Mouse (Mus musculus) T-helper 1 cell (primary cell): Measurements from ENCODE around the gene Elovl6.

Experiments used
- in situ Hi-C: fragments of 300-600 bp; cut with MboI, MseI; formaldehyde crosslinking; loops from one replicate; pipeline ENCODE4 v1.15.1; 2025; ENCODE audit warnings: high pct_unique_total_duplicates

Elovl6 gene

GRCm38 (mm10) chr3:129605487-129605886, 73.3 kb downstream of the Elovl6 start:
- in situ Hi-C loops: no loop called here

GRCm38 (mm10) chr3:129605934-129606333, 73.8 kb downstream of the Elovl6 start:
- in situ Hi-C loops: no loop called here

GRCm38 (mm10) chr3:129611626-129612025, 79.5 kb downstream of the Elovl6 start:
- in situ Hi-C loops: no loop called here

DNA sequence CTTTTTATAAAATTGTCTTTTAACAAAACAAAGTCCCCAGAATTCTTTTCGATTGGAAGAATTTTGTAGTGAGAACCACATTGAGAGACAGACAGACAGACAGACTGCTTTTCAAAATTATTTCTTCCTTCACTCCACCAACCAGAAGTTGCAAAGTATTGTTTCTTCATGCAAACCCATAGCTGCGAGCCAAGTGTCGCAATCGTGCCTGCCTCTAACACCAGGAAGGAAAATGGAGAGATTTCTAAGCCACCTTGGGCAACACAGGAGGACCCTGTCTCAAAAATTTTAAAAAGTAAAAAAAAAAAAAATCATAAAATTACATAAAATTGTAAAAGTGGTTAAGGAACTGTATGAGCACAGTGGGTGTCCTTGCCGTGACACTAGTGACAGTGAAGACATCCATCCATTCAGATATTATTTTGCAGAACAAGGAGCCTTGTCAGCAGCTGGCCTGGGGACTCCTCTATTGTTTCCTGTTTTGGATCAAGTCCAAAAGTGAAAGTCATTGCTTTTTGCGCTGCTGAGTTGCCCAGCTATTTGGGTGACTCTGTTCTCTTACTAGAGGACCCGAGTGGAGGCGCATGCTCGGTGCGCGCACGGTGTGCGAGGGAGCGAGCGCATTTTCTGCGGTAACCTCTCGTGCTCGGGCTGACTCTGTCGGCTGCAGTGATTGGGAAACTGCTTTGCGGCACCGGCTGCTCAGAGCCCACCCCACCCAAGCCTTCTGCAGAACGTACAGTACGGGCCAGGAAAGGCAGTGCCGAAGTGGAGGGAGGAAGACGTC, 80.3 kb downstream of the Elovl6 start:
- in situ Hi-C loops: no loop called here

- in situ Hi-C loops: no loop called here
Measured at GRCm38 (mm10) chr3:129613756-129614155, 81.6 kb downstream of the Elovl6 start.

- in situ Hi-C loops: no loop called here
Measured at GRCm38 (mm10) chr3:129614216-129614615, 82.1 kb downstream of the Elovl6 start.

DNA sequence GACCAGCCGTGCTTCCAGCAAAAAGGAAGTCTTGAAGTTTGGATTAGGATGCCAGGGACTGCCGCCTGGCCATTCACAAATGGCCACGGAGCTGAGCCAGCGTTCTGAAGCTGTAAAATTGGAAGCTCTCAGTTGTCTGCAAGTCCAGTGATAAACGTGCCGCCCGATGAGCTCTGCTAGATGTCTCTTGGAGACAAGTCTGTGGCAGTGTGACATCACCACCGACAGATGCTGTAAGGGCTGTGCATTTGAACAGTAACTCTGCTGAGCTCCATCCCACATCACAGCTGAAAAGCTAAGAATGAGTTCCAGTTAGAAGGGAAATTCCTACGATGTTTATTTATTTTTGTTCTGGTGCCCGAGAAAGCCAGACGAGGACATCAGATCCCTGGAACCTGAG, 85.3 kb downstream of the Elovl6 start:
- in situ Hi-C loops: no loop called here

- in situ Hi-C loops: no loop called here
Measured at GRCm38 (mm10) chr3:129619194-129619775, 87.1 kb downstream of the Elovl6 start.

DNA sequence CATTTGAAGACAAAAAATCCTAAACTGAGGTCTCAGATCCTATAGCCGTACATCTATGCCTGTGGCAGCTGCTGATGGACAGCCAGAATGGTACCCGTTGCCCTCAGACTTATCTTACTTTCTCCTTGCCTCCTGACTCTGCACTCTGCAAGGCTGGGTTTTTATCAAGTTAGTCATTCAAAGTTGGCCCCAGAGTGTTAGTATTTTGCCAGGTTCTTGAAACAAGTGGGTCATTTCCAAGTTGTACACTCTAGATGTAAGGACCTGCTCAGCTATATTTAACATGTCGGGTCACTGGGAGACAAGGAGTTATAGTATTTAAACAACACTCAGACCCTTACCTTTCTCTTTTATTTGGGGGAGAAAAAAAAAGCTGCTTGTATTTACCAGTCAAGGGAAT, 88.6 kb downstream of the Elovl6 start:
- in situ Hi-C loops: no loop called here

- in situ Hi-C loops: no loop called here
Measured at GRCm38 (mm10) chr3:129621255-129621654, 89.1 kb downstream of the Elovl6 start.

- in situ Hi-C loops: no loop called here
Measured at GRCm38 (mm10) chr3:129622120-129622519, 90.0 kb downstream of the Elovl6 start.

- in situ Hi-C loops: no loop called here
Measured at GRCm38 (mm10) chr3:129622705-129623104, 90.5 kb downstream of the Elovl6 start.

DNA sequence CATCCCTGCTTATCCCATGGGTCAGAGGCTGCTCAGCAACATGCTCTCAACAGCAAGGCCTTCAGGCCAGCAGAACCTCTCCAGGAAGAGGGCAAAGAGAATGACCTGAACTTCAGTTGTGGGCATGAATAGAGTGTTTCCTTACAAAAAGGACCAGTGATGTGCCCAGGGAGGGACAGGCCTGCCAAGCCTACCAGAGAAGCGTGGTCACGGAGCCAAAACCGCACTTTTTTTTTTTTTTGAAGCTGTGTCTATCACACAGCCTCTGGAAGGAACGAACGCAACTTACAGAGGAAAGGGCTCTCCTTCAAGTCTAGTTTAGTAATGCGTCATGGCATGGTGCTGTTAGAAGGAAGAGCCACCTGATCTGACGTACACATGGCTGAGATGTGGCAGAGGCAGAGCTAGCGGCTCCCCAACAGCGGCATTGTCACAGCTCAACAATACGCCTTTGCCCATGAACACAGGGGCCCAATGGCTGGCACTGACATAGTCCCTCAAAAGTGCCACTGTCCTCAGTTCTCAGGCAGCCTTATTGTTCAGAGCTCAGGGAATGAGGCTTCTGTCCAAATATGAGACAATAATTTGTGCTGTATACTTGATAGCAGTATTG, 92.1 kb downstream of the Elovl6 start:
- in situ Hi-C loops: no loop called here

DNA sequence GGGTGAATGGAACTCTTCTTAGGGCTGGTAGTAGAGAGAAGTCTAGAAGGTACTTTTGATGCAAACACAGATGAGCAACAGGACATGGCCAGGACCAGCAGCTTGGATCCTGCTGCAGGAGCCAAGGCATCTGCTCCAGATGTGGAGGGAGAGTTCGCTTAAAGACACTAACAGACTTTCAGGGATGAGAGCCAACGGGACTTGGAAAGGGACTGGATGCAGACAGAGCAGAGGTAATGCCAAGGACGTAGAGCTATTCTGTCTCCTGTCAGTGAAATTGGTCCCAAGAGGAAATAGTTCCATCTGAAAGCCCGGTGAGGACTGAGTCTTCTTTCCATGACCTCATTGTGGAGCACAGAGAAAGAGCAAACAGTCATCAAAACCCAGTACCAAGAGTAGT, 95.1 kb downstream of the Elovl6 start:
- in situ Hi-C loops: no loop called here

- in situ Hi-C loops: no loop called here
Measured at GRCm38 (mm10) chr3:129631018-129631417, 98.9 kb downstream of the Elovl6 start.

- in situ Hi-C loops: no loop called here
Measured at GRCm38 (mm10) chr3:129631857-129632256, 99.7 kb downstream of the Elovl6 start.

GRCm38 (mm10) chr3:129633518-129633917, 101.4 kb downstream of the Elovl6 start:
- in situ Hi-C loops: no loop called here

DNA sequence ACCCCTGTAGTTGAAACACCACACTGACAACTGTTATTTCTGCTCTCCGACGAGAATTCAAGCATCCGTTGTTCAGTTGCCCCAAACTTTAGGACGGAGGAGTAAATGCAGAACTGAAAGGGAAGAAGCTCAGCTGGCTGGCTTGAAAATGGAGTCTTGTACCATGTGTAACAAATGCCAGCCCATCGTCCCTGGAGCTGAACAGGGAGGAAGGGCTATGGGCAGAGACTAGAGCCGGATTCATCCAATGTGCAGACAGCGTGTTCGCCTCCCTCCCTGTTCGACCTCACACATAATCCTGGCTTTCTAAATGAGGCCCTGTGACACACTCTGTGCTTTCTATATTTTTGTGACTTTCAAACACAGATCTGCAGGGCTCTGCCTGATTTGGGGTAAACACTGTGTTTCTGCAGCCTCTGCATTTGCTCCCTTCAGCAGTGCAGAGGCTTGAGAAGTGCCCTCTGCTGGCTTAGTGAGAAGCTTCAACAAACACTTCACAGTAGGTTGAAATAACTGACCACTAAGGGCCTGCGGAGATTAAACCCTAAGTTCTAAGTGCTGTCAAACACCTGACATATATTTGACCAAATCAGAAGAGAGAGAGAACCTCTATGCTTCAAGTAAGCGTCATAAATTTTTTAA, 102.2 kb downstream of the Elovl6 start:
- in situ Hi-C loops: no loop called here

GRCm38 (mm10) chr3:129637446-129637845, 105.3 kb downstream of the Elovl6 start:
- in situ Hi-C loops: no loop called here

DNA sequence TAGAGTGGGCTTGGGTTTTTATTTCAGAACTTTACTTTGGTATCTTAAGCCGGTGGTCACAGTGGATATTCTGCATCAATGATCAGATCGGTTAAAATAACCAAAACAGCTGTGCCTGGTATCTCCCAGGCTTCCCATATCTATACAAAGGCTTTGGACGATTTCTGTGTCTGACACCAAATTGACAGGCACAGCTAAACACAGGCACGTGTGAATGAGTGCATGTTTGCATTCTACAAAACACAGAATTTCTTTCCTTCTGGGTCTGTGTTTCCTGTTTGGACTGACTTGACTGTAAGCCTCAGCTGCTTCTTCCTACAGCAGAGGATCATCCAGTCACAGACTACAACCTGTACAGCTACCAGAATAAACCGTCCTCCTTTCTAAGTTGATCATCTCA, 107.5 kb downstream of the Elovl6 start:
- in situ Hi-C loops: no loop called here

- in situ Hi-C loops: no loop called here
Measured at GRCm38 (mm10) chr3:129640211-129641000, 108.3 kb downstream of the Elovl6 start.

- in situ Hi-C loops: no loop called here
Measured at GRCm38 (mm10) chr3:129641621-129642020, 109.5 kb downstream of the Elovl6 start.
